Mouse (Mus musculus) intestine, postnatal 0 days (tissue): ENCODE data around the gene Tspan18. TPM values are rescaled to one million over a fixed set of nuclear protein-coding genes. Genes with fewer than 3 reads are reported as not detected.
A peak's percentile ranks its signal among the peaks of the same experiment; 100 is the strongest.

Experiments used
- ATAC-seq: fragments of 200-750 bp; cut with Nextera tagmentation; 2 replicates; pipeline ENCODE4 v1.8.0; 2017; ENCODE audit warnings: mild to moderate bottlenecking, moderate TSS enrichment, moderate library complexity
- H3K27ac ChIP-seq: fragments of 300-500 bp; sonication (generic); 2 replicates; pipeline ENCODE4 v1.5.1; 2014; ENCODE audit warnings: mild to moderate bottlenecking, low read depth, low read length, moderate library complexity
- H3K27me3 ChIP-seq: fragments of 300-500 bp; sonication (generic); replicated peaks from 2 replicates; pipeline ENCODE4 v1.6.1; 2014; ENCODE audit warnings: low read length, mixed read lengths; ENCODE audit not compliant: control insufficient read depth, insufficient read depth
- H3K36me3 ChIP-seq: fragments of 300-500 bp; sonication (generic); 2 replicates; pipeline ENCODE4 v1.6.1; 2014; ENCODE audit warnings: mild to moderate bottlenecking, moderate library complexity; ENCODE audit not compliant: control insufficient read depth, insufficient read depth
- H3K4me1 ChIP-seq: fragments of 300-500 bp; sonication (generic); replicated peaks from 2 replicates; pipeline ENCODE4 v1.6.1; 2014; ENCODE audit warnings: antibody characterized with exemption, low read length, mixed read lengths; ENCODE audit not compliant: control insufficient read depth, insufficient read depth
- H3K4me2 ChIP-seq: fragments of 300-500 bp; sonication (generic); replicated peaks from 2 replicates; pipeline ENCODE4 v1.6.1; 2014; ENCODE audit warnings: low read depth, mild to moderate bottlenecking, moderate library complexity
- H3K4me3 ChIP-seq: fragments of 300-500 bp; sonication (generic); 2 replicates; pipeline ENCODE4 v1.5.1; 2014; ENCODE audit warnings: low read depth, low read length
- H3K9ac ChIP-seq: fragments of 300-500 bp; sonication (generic); 2 replicates; pipeline ENCODE4 v1.6.1; 2014; ENCODE audit warnings: mild to moderate bottlenecking, low read depth, low read length
- H3K9me3 ChIP-seq: fragments of 300-500 bp; sonication (generic); 2 replicates; pipeline ENCODE4 v1.6.1; 2016; ENCODE audit warnings: mixed run types; ENCODE audit not compliant: control insufficient read depth
- CTCF ChIP-seq: sonication (generic); IDR thresholded peaks from 2 replicates; pipeline ENCODE4 v1.5.1; 2016; ENCODE audit warnings: low read depth, mild to moderate bottlenecking, control low read depth, antibody characterized with exemption, moderate library complexity
- WGBS: fragments of 180-500 bp; shearing (Covaris S2); extraction: QIAGEN DNeasy Blood & Tissue Kit; methylation state at CpG from one replicate; pipeline ENCODE4 v1.1.7; 2014; 5-methylcytosine and 5-hydroxymethylcytosine counted together
- polyA plus RNA-seq: library from polyadenylated mRNA; unstranded; fragments of >200 nt; fragmentation: Nextera tagmentation; extraction: Ambion mirVana; gene quantifications from 2 replicates; pipeline ENCODE4 v1.2.1, GENCODE M21; 2015

The Tspan18 gene
- polyA plus RNA-seq, 1 experiment from 2014 or later = 18.0 TPM

- Histone ChIP-seq H3K27me3 (no peaks in the 10 kb centered on the region), H3K27ac (no peak overlapping the region), H3K36me3 (no peaks in the 10 kb centered on the region), H3K4me2 (no peak overlapping the region), H3K9ac (no peak overlapping the region), H3K4me3 (no peak overlapping the region), H3K4me1 (0 out of 2 replicates have a peak, but pooled peaks cover 3% of the 10 kb centered on the region), H3K9me3 (no peaks in the 10 kb centered on the region)
- no peak for TF ChIP-seq CTCF
- peak; percentile 72 for ATAC-seq
- WGBS = 34% methylated on average over 2 of the region's 2 CpGs
Measured at GRCm38 (mm10) chr2:93357391-93357790, 23.1 kb upstream of the Tspan18 start.

GRCm38 (mm10) chr2:93355845-93356244 lies 21.5 kb upstream of the Tspan18 start:
- no peaks in the 10 kb centered on the region for H3K4me1 ChIP-seq
- no peaks in the 10 kb centered on the region for H3K36me3 ChIP-seq
- WGBS = 72% methylated on average over 7 of the region's 7 CpGs
- no peak for TF ChIP-seq CTCF
- no peak for ATAC-seq
- no peak overlapping the region for H3K4me2 ChIP-seq
- no peaks in the 10 kb centered on the region for H3K27me3 ChIP-seq
- H3K9ac ChIP-seq = no peak overlapping the region
- no peaks in the 10 kb centered on the region for H3K9me3 ChIP-seq
- H3K27ac ChIP-seq = no peak overlapping the region
- no peak overlapping the region for H3K4me3 ChIP-seq

- Histone ChIP-seq H3K9me3 (no peaks in the 10 kb centered on the region), H3K4me3 (no peak overlapping the region), H3K4me1 (no peaks in the 10 kb centered on the region), H3K36me3 (no peaks in the 10 kb centered on the region), H3K27ac (no peak overlapping the region), H3K4me2 (no peak overlapping the region), H3K27me3 (no peaks in the 10 kb centered on the region), H3K9ac (no peak overlapping the region)
- 79% methylated on average over 1 of the region's 1 CpGs for WGBS
- no peak for ATAC-seq
- TF ChIP-seq CTCF = no peak
Measured at GRCm38 (mm10) chr2:93354621-93355020, 20.3 kb upstream of the Tspan18 start.

- no peak overlapping the region for H3K4me2 ChIP-seq
- no peak overlapping the region for H3K4me3 ChIP-seq
- no peaks in the 10 kb centered on the region for H3K36me3 ChIP-seq
- TF ChIP-seq CTCF = no peak
- no peak for ATAC-seq
- 38% methylated on average over 4 of the region's 4 CpGs for WGBS
- no peaks in the 10 kb centered on the region for H3K9me3 ChIP-seq
- H3K27me3 ChIP-seq = no peaks in the 10 kb centered on the region
- no peak overlapping the region for H3K9ac ChIP-seq
- H3K4me1 ChIP-seq = no peaks in the 10 kb centered on the region
- no peak overlapping the region for H3K27ac ChIP-seq
Measured at GRCm38 (mm10) chr2:93353725-93354124, 19.4 kb upstream of the Tspan18 start.

GRCm38 (mm10) chr2:93352915-93353685 lies 18.8 kb upstream of the Tspan18 start:
- no peak for ATAC-seq
- Histone ChIP-seq H3K9ac (no peak overlapping the region), H3K27ac (no peak overlapping the region), H3K4me3 (no peak overlapping the region), H3K36me3 (no peaks in the 10 kb centered on the region), H3K4me1 (no peaks in the 10 kb centered on the region), H3K4me2 (no peak overlapping the region), H3K27me3 (no peaks in the 10 kb centered on the region), H3K9me3 (no peaks in the 10 kb centered on the region)
- 76% methylated on average over 8 of the region's 8 CpGs for WGBS
- TF ChIP-seq CTCF = no peak

GRCm38 (mm10) chr2:93351352-93351751 lies 17.0 kb upstream of the Tspan18 start:
- no peaks in the 10 kb centered on the region for H3K9me3 ChIP-seq
- no peak overlapping the region for H3K27ac ChIP-seq
- WGBS = 74% methylated on average over 7 of the region's 7 CpGs
- no peaks in the 10 kb centered on the region for H3K27me3 ChIP-seq
- no peak for ATAC-seq
- no peak for TF ChIP-seq CTCF
- H3K4me2 ChIP-seq = no peak overlapping the region
- no peak overlapping the region for H3K4me3 ChIP-seq
- H3K9ac ChIP-seq = no peak overlapping the region
- H3K4me1 ChIP-seq = no peaks in the 10 kb centered on the region
- no peaks in the 10 kb centered on the region for H3K36me3 ChIP-seq
